Mouse (Mus musculus): ENCODE data around the gene Xpo4.
"Not testable (repeated sequence)": the region's sequence is repeated elsewhere in the genome, so short reads cannot be mapped to it uniquely, and the experiment has no call there.

The Xpo4 gene

GRCm38 (mm10) chr14:57679958-57680535, 14.8 kb upstream of the Xpo4 start:
- DNase-seq = peak; percentile 75 to 85

- no peak for DNase-seq
Measured at GRCm38 (mm10) chr14:57679523-57679922, 14.3 kb upstream of the Xpo4 start.

- no peak for DNase-seq
Measured at GRCm38 (mm10) chr14:57675481-57675880, 10.3 kb upstream of the Xpo4 start.

GRCm38 (mm10) chr14:57665628-57665950, 359 bp upstream of the Xpo4 start:
- DNase-seq = no peak

- peak; percentile 8 to 31 for DNase-seq
Measured at GRCm38 (mm10) chr14:57664311-57664821, 864 bp downstream of the Xpo4 start.

- DNase-seq = no peak
Measured at GRCm38 (mm10) chr14:57663630-57664029, 1.6 kb downstream of the Xpo4 start.

- no peak for DNase-seq
Measured at GRCm38 (mm10) chr14:57658301-57658700, 6.9 kb downstream of the Xpo4 start.

- DNase-seq = no peak
Measured at GRCm38 (mm10) chr14:57657500-57657899, 7.7 kb downstream of the Xpo4 start.

GRCm38 (mm10) chr14:57656519-57656918, 8.7 kb downstream of the Xpo4 start:
- DNase-seq = not testable (repeated sequence)

GRCm38 (mm10) chr14:57649501-57649900, 15.7 kb downstream of the Xpo4 start:
- no peak for DNase-seq

- no peak for DNase-seq
Measured at GRCm38 (mm10) chr14:57646155-57646554, 19.1 kb downstream of the Xpo4 start.

- no peak for DNase-seq
Measured at GRCm38 (mm10) chr14:57639153-57639552, 26.1 kb downstream of the Xpo4 start.

- no peak for DNase-seq
Measured at GRCm38 (mm10) chr14:57634141-57634540, 31.1 kb downstream of the Xpo4 start.

GRCm38 (mm10) chr14:57629595-57629994, 35.6 kb downstream of the Xpo4 start:
- no peak for DNase-seq

GRCm38 (mm10) chr14:57622934-57623333, 42.3 kb downstream of the Xpo4 start:
- DNase-seq = no peak

- DNase-seq = no peak
Measured at GRCm38 (mm10) chr14:57621699-57622098, 43.5 kb downstream of the Xpo4 start.

GRCm38 (mm10) chr14:57620598-57621236, 44.5 kb downstream of the Xpo4 start:
- DNase-seq = peak; percentile 11 to 34

GRCm38 (mm10) chr14:57619487-57619886, 45.7 kb downstream of the Xpo4 start:
- peak; percentile 15 to 33 for DNase-seq

GRCm38 (mm10) chr14:57617675-57618074, 47.6 kb downstream of the Xpo4 start:
- DNase-seq = no peak

- no peak for DNase-seq
Measured at GRCm38 (mm10) chr14:57616339-57616965, 48.8 kb downstream of the Xpo4 start.

- no peak for DNase-seq
Measured at GRCm38 (mm10) chr14:57615828-57616227, 49.4 kb downstream of the Xpo4 start.

- no peak for DNase-seq
Measured at GRCm38 (mm10) chr14:57611034-57611433, 54.2 kb downstream of the Xpo4 start.

- DNase-seq = no peak
Measured at GRCm38 (mm10) chr14:57609816-57610329, 55.4 kb downstream of the Xpo4 start.

- peak; percentile 78 to 88 for DNase-seq
Measured at GRCm38 (mm10) chr14:57607500-57607899, 57.7 kb downstream of the Xpo4 start.

All from kidney, adult 8-10 months (tissue).